Mouse (Mus musculus): ENCODE measurements around the gene Fam160a1. TPM values are rescaled to one million over a fixed set of nuclear protein-coding genes. Genes with fewer than 3 reads are reported as not detected.

Fam160a1 gene
- polyA plus RNA-seq, 1 experiment from 2014 or later, result 0.42 TPM

DNA sequence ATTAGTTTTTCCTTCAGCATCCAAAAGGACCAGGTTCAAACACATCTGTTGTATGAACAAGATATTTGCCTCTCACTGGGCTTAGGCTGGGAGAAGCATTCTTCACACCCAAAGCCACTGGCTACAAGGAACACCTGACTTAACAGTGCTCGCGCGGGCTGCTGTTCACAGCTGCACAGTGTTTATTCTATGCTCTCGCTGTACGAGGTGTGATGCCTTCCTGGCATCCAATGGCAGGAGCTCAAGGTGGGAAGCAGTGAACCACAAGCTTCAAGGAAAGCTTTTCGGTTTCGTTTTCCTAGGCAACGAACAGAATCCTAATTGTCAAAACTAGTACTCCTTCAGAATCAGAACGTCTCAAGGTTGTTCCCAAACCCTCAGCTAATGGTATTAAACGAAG lies 40.4 kb downstream of the Fam160a1 start:
- no peaks in the 10 kb centered on the region for H3K9me3 ChIP-seq (replicated peaks; ENCODE audit: control insufficient read depth, low read length)
- no peak overlapping the region for H3K4me3 ChIP-seq (ENCODE audit: low read depth, low read length)
- WGBS (ENCODE audit: insufficient replicate concordance), result 72% methylated on average over 10 of the region's 10 CpGs
- ATAC-seq (ENCODE audit: low read depth), result no peak
- H3K4me2 ChIP-seq (ENCODE audit: low read depth, low read length), result no peak overlapping the region
- no peaks in the 10 kb centered on the region for H3K36me3 ChIP-seq (ENCODE audit: control insufficient read depth, insufficient read depth)
- H3K4me1 ChIP-seq (ENCODE audit: control insufficient read depth, low read depth, low read length), result no peaks in the 10 kb centered on the region
- H3K27me3 ChIP-seq (ENCODE audit: control insufficient read depth, insufficient read depth, low read depth, low read length), result no peaks in the 10 kb centered on the region
- no peak overlapping the region for H3K27ac ChIP-seq (ENCODE audit: low read length)
- no peak overlapping the region for H3K9ac ChIP-seq (ENCODE audit: low read depth, low read length)

GRCm38 (mm10) chr3:85776126-85776525 lies 41.0 kb downstream of the Fam160a1 start:
- H3K4me2 ChIP-seq (ENCODE audit: low read depth, low read length), result no peak overlapping the region
- no peak overlapping the region for H3K27ac ChIP-seq (ENCODE audit: low read length)
- H3K9me3 ChIP-seq (replicated peaks; ENCODE audit: control insufficient read depth, low read length), result no peaks in the 10 kb centered on the region
- H3K9ac ChIP-seq (ENCODE audit: low read depth, low read length), result no peak overlapping the region
- WGBS (ENCODE audit: insufficient replicate concordance), result 68% methylated on average over 6 of the region's 6 CpGs
- H3K4me1 ChIP-seq (ENCODE audit: control insufficient read depth, low read depth, low read length), result no peaks in the 10 kb centered on the region
- no peak overlapping the region for H3K4me3 ChIP-seq (ENCODE audit: low read depth, low read length)
- no peak for ATAC-seq (ENCODE audit: low read depth)
- no peaks in the 10 kb centered on the region for H3K27me3 ChIP-seq (ENCODE audit: control insufficient read depth, insufficient read depth, low read depth, low read length)
- no peaks in the 10 kb centered on the region for H3K36me3 ChIP-seq (ENCODE audit: control insufficient read depth, insufficient read depth)

GRCm38 (mm10) chr3:85773886-85774285 lies 43.2 kb downstream of the Fam160a1 start:
- Histone ChIP-seq H3K9me3 (replicated peaks; ENCODE audit: control insufficient read depth, low read length) (no peaks in the 10 kb centered on the region), H3K27ac (ENCODE audit: low read length) (no peak overlapping the region), H3K9ac (ENCODE audit: low read depth, low read length) (no peak overlapping the region), H3K4me1 (ENCODE audit: control insufficient read depth, low read depth, low read length) (no peaks in the 10 kb centered on the region), H3K36me3 (ENCODE audit: control insufficient read depth, insufficient read depth) (no peaks in the 10 kb centered on the region), H3K4me3 (ENCODE audit: low read depth, low read length) (no peak overlapping the region), H3K4me2 (ENCODE audit: low read depth, low read length) (no peak overlapping the region), H3K27me3 (ENCODE audit: control insufficient read depth, insufficient read depth, low read depth, low read length) (no peaks in the 10 kb centered on the region)
- 53% methylated on average over 4 of the region's 4 CpGs for WGBS (ENCODE audit: insufficient replicate concordance)
- ATAC-seq (ENCODE audit: low read depth), result no peak

DNA sequence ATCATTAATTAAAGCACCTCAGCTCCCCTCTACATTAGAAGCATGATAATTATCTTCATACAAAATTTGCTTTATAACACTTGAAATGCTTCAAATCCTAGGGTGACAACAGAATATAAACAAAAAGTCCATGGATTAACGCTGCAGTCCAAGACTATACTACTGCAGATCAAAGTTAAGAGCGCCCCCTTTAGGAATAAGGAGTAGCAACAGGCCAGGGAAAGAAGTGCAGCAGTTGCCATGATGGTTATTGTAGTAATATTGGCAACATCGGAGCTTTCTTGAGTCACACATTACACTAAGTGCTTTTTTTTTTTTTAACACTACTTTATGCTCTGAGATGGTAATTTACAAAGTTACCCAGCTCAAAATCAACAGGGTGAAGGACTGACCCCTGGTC lies 43.7 kb downstream of the Fam160a1 start:
- ATAC-seq (ENCODE audit: low read depth), result no peak
- Histone ChIP-seq H3K9ac (ENCODE audit: low read depth, low read length) (no peak overlapping the region), H3K27ac (ENCODE audit: low read length) (no peak overlapping the region), H3K36me3 (ENCODE audit: control insufficient read depth, insufficient read depth) (no peaks in the 10 kb centered on the region), H3K4me1 (ENCODE audit: control insufficient read depth, low read depth, low read length) (no peaks in the 10 kb centered on the region), H3K4me2 (ENCODE audit: low read depth, low read length) (no peak overlapping the region), H3K4me3 (ENCODE audit: low read depth, low read length) (no peak overlapping the region), H3K27me3 (ENCODE audit: control insufficient read depth, insufficient read depth, low read depth, low read length) (no peaks in the 10 kb centered on the region), H3K9me3 (replicated peaks; ENCODE audit: control insufficient read depth, low read length) (no peaks in the 10 kb centered on the region)
- 38% methylated on average over 3 of the region's 3 CpGs for WGBS (ENCODE audit: insufficient replicate concordance)

- no peak overlapping the region for H3K27ac ChIP-seq (ENCODE audit: low read length)
- WGBS (ENCODE audit: insufficient replicate concordance), result 59% methylated on average over 7 of the region's 7 CpGs
- H3K4me1 ChIP-seq (ENCODE audit: control insufficient read depth, low read depth, low read length), result no peaks in the 10 kb centered on the region
- ATAC-seq (ENCODE audit: low read depth), result no peak
- H3K27me3 ChIP-seq (ENCODE audit: control insufficient read depth, insufficient read depth, low read depth, low read length), result no peaks in the 10 kb centered on the region
- no peaks in the 10 kb centered on the region for H3K9me3 ChIP-seq (replicated peaks; ENCODE audit: control insufficient read depth, low read length)
- no peak overlapping the region for H3K9ac ChIP-seq (ENCODE audit: low read depth, low read length)
- H3K4me3 ChIP-seq (ENCODE audit: low read depth, low read length), result no peak overlapping the region
- no peaks in the 10 kb centered on the region for H3K36me3 ChIP-seq (ENCODE audit: control insufficient read depth, insufficient read depth)
- H3K4me2 ChIP-seq (ENCODE audit: low read depth, low read length), result no peak overlapping the region
Observed at GRCm38 (mm10) chr3:85764937-85765337, 52.2 kb downstream of the Fam160a1 start.

DNA sequence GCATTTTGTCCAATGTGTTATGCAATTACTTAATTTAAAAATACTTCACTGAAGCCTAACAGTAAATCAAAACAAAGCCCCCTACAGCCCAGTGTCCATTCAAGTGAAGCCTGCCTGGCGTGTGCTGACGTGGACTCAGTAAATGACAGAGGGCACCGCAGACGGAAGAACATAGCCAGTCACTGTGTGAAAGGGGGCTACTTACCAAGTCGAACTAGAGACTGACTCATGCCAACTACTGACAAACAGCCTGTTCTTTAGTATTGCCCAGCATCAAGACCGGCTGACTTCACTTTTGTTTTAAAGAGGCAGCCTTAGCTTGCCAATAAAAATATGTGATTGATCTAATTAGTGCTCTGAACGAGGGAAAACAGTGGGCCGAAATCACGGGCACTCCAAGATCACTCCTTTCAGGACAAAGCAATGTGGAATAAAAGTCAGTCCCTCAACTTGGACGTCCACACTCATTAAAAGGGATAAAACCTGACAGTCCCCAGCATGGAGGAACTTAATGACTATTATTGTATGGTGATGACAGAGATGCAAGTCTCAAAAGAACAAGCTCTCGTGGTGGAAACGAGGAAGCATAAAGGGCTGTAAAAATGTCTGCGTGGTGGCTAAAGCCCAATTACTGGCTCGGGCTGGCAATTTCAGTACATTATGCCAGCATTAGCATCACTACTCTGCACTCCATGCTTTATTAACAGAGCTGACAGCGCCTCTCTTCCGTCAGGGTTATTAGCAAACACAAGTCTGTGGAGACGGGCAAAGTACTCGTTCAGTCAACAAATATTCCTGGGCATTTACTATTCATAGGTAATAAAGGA lies 52.9 kb downstream of the Fam160a1 start:
- no peak for ATAC-seq (ENCODE audit: low read depth)
- Histone ChIP-seq H3K36me3 (ENCODE audit: control insufficient read depth, insufficient read depth) (no peaks in the 10 kb centered on the region), H3K9me3 (replicated peaks; ENCODE audit: control insufficient read depth, low read length) (no peaks in the 10 kb centered on the region), H3K9ac (ENCODE audit: low read depth, low read length) (no peak overlapping the region), H3K27me3 (ENCODE audit: control insufficient read depth, insufficient read depth, low read depth, low read length) (no peaks in the 10 kb centered on the region), H3K27ac (ENCODE audit: low read length) (no peak overlapping the region), H3K4me2 (ENCODE audit: low read depth, low read length) (no peak overlapping the region), H3K4me3 (ENCODE audit: low read depth, low read length) (no peak overlapping the region), H3K4me1 (ENCODE audit: control insufficient read depth, low read depth, low read length) (no peaks in the 10 kb centered on the region)
- WGBS (ENCODE audit: insufficient replicate concordance), result 70% methylated on average over 18 of the region's 18 CpGs

DNA sequence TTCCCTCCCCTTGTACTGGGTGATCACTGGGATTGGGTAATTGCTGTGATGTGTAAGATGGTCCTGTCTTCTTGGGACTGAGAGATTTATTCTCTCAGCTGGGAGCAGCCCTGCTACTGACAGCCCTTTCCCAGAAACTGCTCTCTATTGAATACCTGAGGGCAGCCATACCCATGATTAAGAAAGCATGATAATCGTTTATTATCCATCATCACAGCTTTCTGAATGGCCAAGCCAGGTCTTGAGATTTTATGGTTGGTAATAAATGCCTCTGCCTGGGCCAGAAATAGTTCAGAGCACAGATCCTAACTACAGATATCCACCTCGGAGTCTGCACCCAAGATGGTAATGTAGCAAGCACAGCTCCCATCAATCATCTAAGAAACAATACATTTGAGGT lies 59.1 kb downstream of the Fam160a1 start:
- no peak for ATAC-seq (ENCODE audit: low read depth)
- no peak overlapping the region for H3K4me3 ChIP-seq (ENCODE audit: low read depth, low read length)
- no peaks in the 10 kb centered on the region for H3K36me3 ChIP-seq (ENCODE audit: control insufficient read depth, insufficient read depth)
- H3K4me2 ChIP-seq (ENCODE audit: low read depth, low read length), result no peak overlapping the region
- no peaks in the 10 kb centered on the region for H3K27me3 ChIP-seq (ENCODE audit: control insufficient read depth, insufficient read depth, low read depth, low read length)
- H3K27ac ChIP-seq (ENCODE audit: low read length), result no peak overlapping the region
- no peaks in the 10 kb centered on the region for H3K9me3 ChIP-seq (replicated peaks; ENCODE audit: control insufficient read depth, low read length)
- H3K9ac ChIP-seq (ENCODE audit: low read depth, low read length), result no peak overlapping the region
- WGBS (ENCODE audit: insufficient replicate concordance), result 20% methylated on average over 2 of the region's 2 CpGs
- H3K4me1 ChIP-seq (ENCODE audit: control insufficient read depth, low read depth, low read length), result no peaks in the 10 kb centered on the region

- H3K9me3 ChIP-seq (replicated peaks; ENCODE audit: control insufficient read depth, low read length), result no peaks in the 10 kb centered on the region
- H3K27me3 ChIP-seq (ENCODE audit: control insufficient read depth, insufficient read depth, low read depth, low read length), result no peaks in the 10 kb centered on the region
- no peak for ATAC-seq (ENCODE audit: low read depth)
- no peaks in the 10 kb centered on the region for H3K4me1 ChIP-seq (ENCODE audit: control insufficient read depth, low read depth, low read length)
- no peak overlapping the region for H3K9ac ChIP-seq (ENCODE audit: low read depth, low read length)
- H3K27ac ChIP-seq (ENCODE audit: low read length), result no peak overlapping the region
- no peak overlapping the region for H3K4me3 ChIP-seq (ENCODE audit: low read depth, low read length)
- H3K4me2 ChIP-seq (ENCODE audit: low read depth, low read length), result no peak overlapping the region
- H3K36me3 ChIP-seq (ENCODE audit: control insufficient read depth, insufficient read depth), result no peaks in the 10 kb centered on the region
- 70% methylated on average over 4 of the region's 4 CpGs for WGBS (ENCODE audit: insufficient replicate concordance)
Observed at GRCm38 (mm10) chr3:85757435-85757834, 59.7 kb downstream of the Fam160a1 start.

- no peaks in the 10 kb centered on the region for H3K36me3 ChIP-seq (ENCODE audit: control insufficient read depth, insufficient read depth)
- no peak for ATAC-seq (ENCODE audit: low read depth)
- no peaks in the 10 kb centered on the region for H3K4me1 ChIP-seq (ENCODE audit: control insufficient read depth, low read depth, low read length)
- no peak overlapping the region for H3K27ac ChIP-seq (ENCODE audit: low read length)
- no peak overlapping the region for H3K9ac ChIP-seq (ENCODE audit: low read depth, low read length)
- 37% methylated on average over 4 of the region's 4 CpGs for WGBS (ENCODE audit: insufficient replicate concordance)
- no peaks in the 10 kb centered on the region for H3K9me3 ChIP-seq (replicated peaks; ENCODE audit: control insufficient read depth, low read length)
- H3K27me3 ChIP-seq (ENCODE audit: control insufficient read depth, insufficient read depth, low read depth, low read length), result no peaks in the 10 kb centered on the region
- H3K4me3 ChIP-seq (ENCODE audit: low read depth, low read length), result no peak overlapping the region
- H3K4me2 ChIP-seq (ENCODE audit: low read depth, low read length), result no peak overlapping the region
Observed at GRCm38 (mm10) chr3:85749348-85749747, 67.7 kb downstream of the Fam160a1 start.
